Comparison of ENCODE assay signal across 8 mouse cellular contexts in the genomic region with DNA sequence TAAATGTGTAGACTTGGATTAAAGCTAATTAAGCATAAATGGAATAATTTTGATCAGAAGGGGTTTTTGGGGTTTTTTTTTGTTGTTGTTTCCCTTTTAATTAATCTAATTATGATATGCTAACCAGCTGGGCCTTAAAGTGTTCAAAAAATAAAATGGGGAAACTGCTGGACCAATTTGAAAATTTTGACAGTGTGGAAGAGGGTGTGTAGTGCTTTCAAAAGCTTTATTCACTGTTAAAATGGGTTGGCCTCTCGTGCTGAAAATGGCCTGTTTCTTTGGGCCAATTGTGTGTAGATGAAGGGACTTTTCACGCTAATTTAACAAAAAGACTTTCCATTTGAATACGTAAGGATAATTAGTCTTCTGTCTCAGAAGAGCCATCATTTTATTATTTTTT.
A peak's percentile ranks its signal among the peaks of the same experiment; 100 is the strongest.
DNase-seq lines count a peak whose midpoint lies in the region; ATAC-seq lines count a peak whose summit lies in the region.

No protein-coding gene starts in this region.

- no peak for ATAC-seq in kidney, embryonic 15.5 days (replicated peaks; ENCODE audit: low FRiP score)
- ATAC-seq in intestine, embryonic 15.5 days, result no peak
- no peak for ATAC-seq in neural tube, embryonic 12.5 days (ENCODE audit: low FRiP score, low read depth)

- no peaks in the 10 kb centered on the region for H3K9me3 ChIP-seq in kidney, embryonic 15.5 days (replicated peaks)
- H3K9me3 ChIP-seq in embryonic facial prominence, embryonic 10.5 days, result no peaks in the 10 kb centered on the region
- no peaks in the 10 kb centered on the region for H3K9me3 ChIP-seq in intestine, embryonic 15.5 days
- H3K9me3 ChIP-seq in neural tube, embryonic 12.5 days, result no peaks in the 10 kb centered on the region

- H3K9ac ChIP-seq in kidney, embryonic 15.5 days, result peak overlapping the region; percentile 28; the same call in 1 of the 2 replicates
- peak overlapping the region; percentile 64; the same call in 1 of the 2 replicates for H3K9ac ChIP-seq in intestine, embryonic 15.5 days
- H3K9ac ChIP-seq in neural tube, embryonic 12.5 days, result peak overlapping the region; percentile 75; the same call in 1 of the 2 replicates

- no peaks in the 10 kb centered on the region for H3K27me3 ChIP-seq in kidney, embryonic 15.5 days
- no peaks in the 10 kb centered on the region for H3K27me3 ChIP-seq in embryonic facial prominence, embryonic 10.5 days (replicated peaks; ENCODE audit: low read depth, poor library complexity, severe bottlenecking)
- H3K27me3 ChIP-seq in intestine, embryonic 15.5 days (replicated peaks), result no peaks in the 10 kb centered on the region
- no peaks in the 10 kb centered on the region for H3K27me3 ChIP-seq in neural tube, embryonic 12.5 days (replicated peaks)

- WGBS in kidney, embryonic 15.5 days, result 18% methylated on average over 3 of the region's 3 CpGs
- 13% methylated on average over 3 of the region's 3 CpGs for WGBS in embryonic facial prominence, embryonic 10.5 days
- 21% methylated on average over 3 of the region's 3 CpGs for WGBS in intestine, embryonic 15.5 days
- 3% methylated on average over 3 of the region's 3 CpGs for WGBS in neural tube, embryonic 12.5 days

- peak overlapping the region; percentile 68 for H3K4me2 ChIP-seq in kidney, embryonic 15.5 days
- peak overlapping the region; percentile 66 for H3K4me2 ChIP-seq in intestine, embryonic 15.5 days (replicated peaks)
- peak overlapping the region; percentile 69 for H3K4me2 ChIP-seq in neural tube, embryonic 12.5 days (replicated peaks)

- H3K4me1 ChIP-seq in kidney, embryonic 15.5 days, result peaks cover 44% of the 10 kb centered on the region
- peaks cover 48% of the 10 kb centered on the region for H3K4me1 ChIP-seq in embryonic facial prominence, embryonic 10.5 days
- H3K4me1 ChIP-seq in intestine, embryonic 15.5 days (replicated peaks), result peaks cover 16% of the 10 kb centered on the region
- H3K4me1 ChIP-seq in neural tube, embryonic 12.5 days, result peaks cover 28% of the 10 kb centered on the region

- H3K4me3 ChIP-seq in kidney, embryonic 15.5 days (replicated peaks), result peak overlapping the region; percentile 60
- H3K4me3 ChIP-seq in embryonic facial prominence, embryonic 10.5 days, result peak overlapping the region; percentile 73
- peak overlapping the region; percentile 49 for H3K4me3 ChIP-seq in intestine, embryonic 15.5 days (replicated peaks)
- peak overlapping the region; percentile 54 for H3K4me3 ChIP-seq in neural tube, embryonic 12.5 days

- no peaks in the 10 kb centered on the region for H3K36me3 ChIP-seq in kidney, embryonic 15.5 days
- H3K36me3 ChIP-seq in embryonic facial prominence, embryonic 10.5 days (replicated peaks), result no peaks in the 10 kb centered on the region
- no peaks in the 10 kb centered on the region for H3K36me3 ChIP-seq in intestine, embryonic 15.5 days
- no peaks in the 10 kb centered on the region for H3K36me3 ChIP-seq in neural tube, embryonic 12.5 days

- no peak for DNase-seq in kidney, adult 9 months
- no peak for DNase-seq in embryonic facial prominence, embryonic 10.5 days (ENCODE audit: low spot score)
- no peak for DNase-seq in ovary, postnatal 36 days (ENCODE audit: low spot score)
- no peak for DNase-seq in layer of hippocampus, adult 11-12 months (ENCODE audit: low spot score)
- DNase-seq in left cerebral cortex, adult 18-20 months (ENCODE audit: low spot score in 2 of 2), result no peak

- H3K27ac ChIP-seq in kidney, embryonic 15.5 days, result peak overlapping the region; percentile 52
- peak overlapping the region; percentile 95 for H3K27ac ChIP-seq in embryonic facial prominence, embryonic 10.5 days (replicated peaks)
- no peak overlapping the region for H3K27ac ChIP-seq in intestine, embryonic 15.5 days
- no peak overlapping the region for H3K27ac ChIP-seq in neural tube, embryonic 12.5 days

Comparison
In these comparisons a context has a peak if more than half of its experiments do, and no peak if none do; other contexts are left out.
1. H3K27ac ChIP-seq: peak in kidney, embryonic 15.5 days (single experiment) and embryonic facial prominence, embryonic 10.5 days (single experiment); none in intestine, embryonic 15.5 days (single experiment) and neural tube, embryonic 12.5 days (single experiment).
2. Peak in every context shown above with its lines, with median percentiles within 50 percentile points of each other: H3K4me2 ChIP-seq, H3K4me3 ChIP-seq and H3K9ac ChIP-seq.